Mouse (Mus musculus) stomach, postnatal 0 days (tissue): Measurements from ENCODE around the gene Dnal4.

ENCODE experiments used
- CTCF ChIP-seq: IDR thresholded peaks from 2 replicates; pipeline ENCODE4 v1.5.1; 2016; ENCODE audit warnings: antibody characterized with exemption, low read depth, mild to moderate bottlenecking, moderate library complexity
- EP300 ChIP-seq: optimal IDR thresholded peaks from 2 replicates; pipeline ENCODE3; 2016; ENCODE audit warnings: antibody characterized with exemption

DNA sequence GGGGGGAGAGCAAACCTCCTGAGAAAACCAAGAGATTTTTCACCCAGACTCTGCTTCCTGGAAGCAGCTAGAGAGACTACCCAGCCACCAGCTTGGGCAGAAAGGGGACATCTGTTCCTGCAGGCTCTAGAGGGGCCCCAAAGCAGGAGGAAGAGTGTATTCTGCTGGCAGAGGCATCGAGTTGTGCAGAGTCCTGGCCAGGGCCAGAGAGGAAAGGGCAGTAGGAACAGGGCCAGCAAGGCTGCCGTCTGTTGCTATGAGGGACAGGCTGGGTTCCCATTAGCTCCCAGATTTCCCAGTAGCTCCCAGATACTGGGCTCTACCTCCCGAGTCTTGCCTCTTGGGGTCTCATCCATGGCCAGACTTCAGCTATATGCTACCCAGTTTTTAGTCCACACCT is 32.4 kb upstream of the Dnal4 start:
- TF ChIP-seq CTCF (no peak), EP300 (no peak)
